Mouse (Mus musculus) brain, embryonic 14.5 days (tissue): ENCODE results near the gene Opcml.

Experiments used
- CTCF ChIP-seq: fragments of 200-500 bp; IDR thresholded peaks from 2 replicates; pipeline ENCODE4 v1.5.1; 2012; ENCODE audit warnings: inconsistent platforms, mild to moderate bottlenecking, moderate library complexity, borderline replicate concordance; ENCODE audit not compliant: insufficient read depth, insufficient read length; ENCODE audit errors: extremely low read depth
- POLR2A ChIP-seq: fragments of 200-500 bp; IDR thresholded peaks from 2 replicates; pipeline ENCODE4 v1.6.1; 2012; ENCODE audit warnings: mild to moderate bottlenecking, inconsistent platforms, borderline replicate concordance; ENCODE audit not compliant: poor library complexity, insufficient read depth, insufficient read length, severe bottlenecking; ENCODE audit errors: extremely low read depth

DNA sequence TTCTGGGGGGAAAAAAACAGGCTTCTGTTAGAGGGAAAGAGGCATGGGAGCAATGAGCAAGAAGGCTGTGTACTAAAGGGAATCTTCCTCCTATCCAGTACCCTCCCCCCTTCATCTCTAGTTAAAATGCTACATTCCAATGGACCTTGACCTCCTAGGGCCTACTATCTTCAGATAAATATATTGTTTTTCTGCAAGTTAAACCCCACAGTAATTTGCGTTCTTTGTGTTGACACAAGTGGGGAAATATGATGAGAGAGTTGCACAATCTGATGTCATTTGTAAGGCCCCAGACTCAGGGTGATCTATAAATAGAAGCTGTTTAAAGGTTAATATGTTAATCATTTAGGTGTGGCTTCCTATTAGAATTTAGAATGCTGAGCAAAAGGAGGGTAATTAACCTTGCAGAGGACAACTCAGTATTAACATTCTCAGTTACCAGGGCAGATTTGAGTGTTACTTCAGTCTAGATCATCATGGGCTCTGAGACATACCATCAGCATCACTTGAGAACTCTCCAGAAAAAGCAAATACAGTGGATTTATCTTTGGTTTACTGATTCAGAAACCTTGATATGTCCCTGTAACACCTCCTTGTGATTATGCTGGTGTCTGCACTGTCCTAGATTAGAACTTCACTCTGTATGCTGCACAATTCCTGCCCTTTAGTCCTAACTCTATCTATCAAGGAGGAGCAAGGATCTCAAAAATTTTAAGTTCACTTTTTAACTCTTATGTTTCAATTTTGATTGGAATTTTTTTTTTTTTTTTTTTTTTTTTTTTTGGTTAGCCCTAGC lies 762.0 kb downstream of the Opcml start:
- TF ChIP-seq CTCF (no peak), POLR2A (no peak)
